Mouse (Mus musculus) hindbrain, postnatal 0 days (tissue): ENCODE measurements around the gene Pip5k1b. TPM values are rescaled to one million over a fixed set of nuclear protein-coding genes. Genes with fewer than 3 reads are reported as not detected.

Source experiments
- ATAC-seq: fragments of 200-750 bp; cut with Nextera tagmentation; 2 replicates; pipeline ENCODE4 v1.8.0; 2017; ENCODE audit warnings: mild to moderate bottlenecking, moderate TSS enrichment, moderate library complexity
- DNase-seq: peaks from one replicate; pipeline ENCODE4 v3.0.0-alpha.2; 2015; ENCODE audit warnings: low spot score
- H3K27ac ChIP-seq: fragments of 300-500 bp; sonication (generic); 2 replicates; pipeline ENCODE4 v1.5.1; 2014; ENCODE audit warnings: mild to moderate bottlenecking
- H3K27me3 ChIP-seq: fragments of 300-500 bp; sonication (generic); 2 replicates; pipeline ENCODE4 v1.6.1; 2014; ENCODE audit warnings: low read length, mixed read lengths; ENCODE audit not compliant: insufficient read depth
- H3K36me3 ChIP-seq: fragments of 300-500 bp; sonication (generic); 2 replicates; pipeline ENCODE4 v1.6.1; 2014; ENCODE audit warnings: low read length, mixed read lengths; ENCODE audit not compliant: insufficient read depth
- H3K4me1 ChIP-seq: fragments of 300-500 bp; sonication (generic); 2 replicates; pipeline ENCODE4 v1.6.1; 2014; ENCODE audit warnings: antibody characterized with exemption, low read length, mixed read lengths; ENCODE audit not compliant: insufficient read depth
- H3K4me2 ChIP-seq: fragments of 300-500 bp; sonication (generic); 2 replicates; pipeline ENCODE4 v1.6.1; 2014; ENCODE audit warnings: low read depth, mild to moderate bottlenecking, low read length, moderate library complexity, mixed read lengths
- H3K4me3 ChIP-seq: fragments of 300-500 bp; sonication (generic); 2 replicates; pipeline ENCODE4 v1.5.1; 2014; ENCODE audit warnings: low read length
- H3K9ac ChIP-seq: fragments of 300-500 bp; sonication (generic); replicated peaks from 2 replicates; pipeline ENCODE4 v1.6.1; 2014; ENCODE audit warnings: mild to moderate bottlenecking, low read length, moderate library complexity, mixed read lengths
- H3K9me3 ChIP-seq: fragments of 300-500 bp; sonication (generic); 2 replicates; pipeline ENCODE4 v1.6.1; 2016; ENCODE audit warnings: low read length, mixed read lengths
- CTCF ChIP-seq: IDR thresholded peaks from 2 replicates; pipeline ENCODE4 v1.5.1; 2016; ENCODE audit warnings: antibody characterized with exemption, control low read depth, low read depth
- WGBS: fragments of 180-500 bp; shearing (Covaris S2); extraction: QIAGEN DNeasy Blood & Tissue Kit; methylation state at CpG from one replicate; pipeline ENCODE4 v1.1.7; 2014; 5-methylcytosine and 5-hydroxymethylcytosine counted together
- polyA plus RNA-seq: library from polyadenylated mRNA; unstranded; fragments of >200 nt; fragmentation: Nextera tagmentation; extraction: Ambion mirVana; gene quantifications from 2 replicates; pipeline ENCODE4 v1.2.1, GENCODE M21; 2015
- total RNA-seq: library from RNA; depleted of rRNA; stranded (reverse); fragments of >200 nt; gene quantifications from 2 replicates; pipeline ENCODE4 v1.2.3, GENCODE M21; 2014

Pip5k1b gene
- total and polyA plus RNA-seq, 2 experiments from 2014 or later, result 2.0 to 2.2 TPM

DNA sequence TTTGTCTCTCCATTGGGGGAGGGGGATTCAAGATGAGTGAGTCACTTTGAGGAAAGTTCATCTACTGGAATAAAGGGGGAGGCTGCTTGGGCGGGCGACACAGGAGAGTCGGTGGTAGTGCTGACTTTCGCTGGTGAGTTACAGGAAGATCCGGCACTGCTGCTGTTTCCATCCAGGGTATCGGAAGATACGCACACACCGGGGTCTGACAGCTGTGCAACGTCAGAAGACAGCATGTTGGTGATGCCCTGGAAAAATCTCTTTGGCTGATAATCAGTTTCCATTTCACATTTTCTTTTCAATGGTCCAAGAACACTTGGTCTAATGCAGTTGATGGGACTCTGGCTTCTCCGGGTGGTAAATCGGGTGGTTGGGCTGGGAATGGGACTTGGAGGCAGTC, 79.2 kb downstream of the Pip5k1b start:
- Histone ChIP-seq H3K9ac (peak overlapping the region; percentile 92), H3K4me2 (peak overlapping the region; percentile 90), H3K4me1 (peaks cover 6% of the 10 kb centered on the region; the same call in 1 of the 2 replicates), H3K27me3 (no peaks in the 10 kb centered on the region), H3K36me3 (no peaks in the 10 kb centered on the region), H3K27ac (peak overlapping the region; percentile 87), H3K4me3 (peak overlapping the region; percentile 72), H3K9me3 (no peaks in the 10 kb centered on the region)
- ATAC-seq, result no peak
- peak; percentile 38 for DNase-seq
- 2% methylated on average over 11 of the region's 11 CpGs for WGBS
- no peak for TF ChIP-seq CTCF

DNA sequence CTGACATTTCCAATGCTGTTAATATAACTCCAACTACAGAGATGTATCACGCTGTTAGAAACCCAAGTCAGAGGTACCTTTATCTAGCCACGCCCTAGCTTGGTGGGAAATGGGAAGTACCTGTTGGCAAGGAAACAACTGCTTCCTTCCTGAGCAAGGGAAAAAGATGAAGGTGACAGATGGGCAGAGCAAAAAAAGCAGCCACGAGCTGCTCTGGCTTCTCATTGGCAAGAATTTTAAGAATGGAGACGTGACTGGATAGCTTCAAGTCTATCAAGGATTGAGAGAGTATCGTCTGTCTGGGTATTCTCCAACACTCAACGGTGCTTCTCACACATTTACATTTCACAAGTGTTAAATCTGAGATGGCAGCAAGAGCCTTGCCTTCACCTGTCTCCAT, 80.4 kb downstream of the Pip5k1b start:
- ATAC-seq (no peak), DNase-seq (no peak)
- Histone ChIP-seq H3K4me3 (no peak overlapping the region), H3K4me1 (peaks cover 6% of the 10 kb centered on the region; the same call in 1 of the 2 replicates), H3K4me2 (peak overlapping the region; percentile 90), H3K9me3 (no peaks in the 10 kb centered on the region), H3K9ac (no peak overlapping the region), H3K36me3 (no peaks in the 10 kb centered on the region), H3K27me3 (no peaks in the 10 kb centered on the region), H3K27ac (no peak overlapping the region)
- 77% methylated on average over 6 of the region's 6 CpGs for WGBS
- no peak for TF ChIP-seq CTCF

DNA sequence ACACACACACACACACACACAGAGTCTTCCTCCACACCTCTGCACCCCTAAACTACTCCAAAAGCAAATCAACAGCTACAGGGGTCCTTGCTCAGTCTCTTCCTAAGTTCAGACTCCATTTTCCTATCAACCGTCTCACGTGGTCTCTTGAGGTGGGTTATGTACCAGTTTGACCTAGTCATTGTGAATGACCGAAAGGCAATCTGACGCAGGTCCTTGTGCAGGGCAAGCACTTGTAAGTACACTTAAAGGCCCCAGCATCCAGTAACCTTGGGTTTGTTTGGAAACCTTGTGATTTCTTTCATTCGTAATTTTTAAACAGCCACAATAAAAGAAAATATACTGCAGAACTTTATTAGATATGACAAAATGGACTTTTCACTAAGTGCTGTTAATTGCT, 83.2 kb downstream of the Pip5k1b start:
- no peaks in the 10 kb centered on the region for H3K27me3 ChIP-seq
- no peak for DNase-seq
- H3K27ac ChIP-seq, result no peak overlapping the region
- 89% methylated on average over 5 of the region's 5 CpGs for WGBS
- TF ChIP-seq CTCF, result no peak
- H3K36me3 ChIP-seq, result no peaks in the 10 kb centered on the region
- no peak overlapping the region for H3K4me2 ChIP-seq
- no peak for ATAC-seq
- no peak overlapping the region for H3K9ac ChIP-seq
- H3K9me3 ChIP-seq, result no peaks in the 10 kb centered on the region
- peaks cover 6% of the 10 kb centered on the region; the same call in 1 of the 2 replicates for H3K4me1 ChIP-seq
- H3K4me3 ChIP-seq, result no peak overlapping the region

DNA sequence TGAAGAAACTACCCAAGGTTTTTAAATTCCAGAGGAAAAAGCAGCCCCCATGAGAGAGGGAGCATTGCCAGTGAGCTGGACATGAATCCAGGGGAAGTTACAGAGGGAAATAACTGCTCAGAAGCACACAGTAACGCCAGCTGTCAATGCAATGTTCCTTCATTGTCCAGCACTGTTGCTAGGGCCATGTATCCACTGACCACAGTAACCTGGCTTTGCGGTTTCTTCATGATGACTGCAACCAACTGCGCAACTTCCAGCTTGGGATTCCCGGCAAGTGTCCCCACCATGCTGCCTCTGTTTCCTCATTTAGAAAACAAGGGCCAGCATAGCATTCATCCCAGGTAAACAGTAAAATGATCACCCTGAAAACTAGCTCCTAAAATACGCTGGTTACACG, 84.1 kb downstream of the Pip5k1b start:
- Histone ChIP-seq H3K36me3 (no peaks in the 10 kb centered on the region), H3K27me3 (no peaks in the 10 kb centered on the region), H3K27ac (no peak overlapping the region), H3K9ac (no peak overlapping the region), H3K4me2 (no peak overlapping the region), H3K9me3 (no peaks in the 10 kb centered on the region), H3K4me1 (peaks cover 6% of the 10 kb centered on the region; the same call in 1 of the 2 replicates), H3K4me3 (no peak overlapping the region)
- no peak for ATAC-seq
- WGBS, result 93% methylated on average over 6 of the region's 6 CpGs
- DNase-seq, result no peak
- TF ChIP-seq CTCF, result no peak

DNA sequence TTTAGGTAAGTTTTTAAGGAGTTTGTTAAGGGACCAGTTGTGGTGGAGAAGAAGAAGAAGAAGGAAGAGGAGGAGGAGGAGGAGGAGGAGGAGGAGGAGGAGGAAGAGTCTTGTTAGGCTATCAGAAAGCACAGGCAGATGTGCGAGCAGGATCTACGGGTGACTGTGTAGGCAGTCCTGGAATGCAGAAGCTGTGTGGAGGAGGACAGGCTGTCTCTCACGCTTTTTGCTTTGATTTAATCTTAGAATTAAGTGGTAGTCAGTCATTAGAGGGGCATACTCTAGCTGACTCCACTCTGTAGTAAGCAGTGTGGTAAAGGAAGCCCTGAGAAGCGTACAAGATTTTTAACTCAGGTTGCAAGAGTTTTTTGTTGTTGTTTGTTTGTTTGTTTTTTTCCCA, 86.5 kb downstream of the Pip5k1b start:
- Histone ChIP-seq H3K4me1 (no peaks in the 10 kb centered on the region), H3K9me3 (no peaks in the 10 kb centered on the region), H3K9ac (no peak overlapping the region), H3K36me3 (no peaks in the 10 kb centered on the region), H3K27me3 (no peaks in the 10 kb centered on the region), H3K4me2 (no peak overlapping the region), H3K27ac (no peak overlapping the region), H3K4me3 (no peak overlapping the region)
- 57% methylated on average over 4 of the region's 4 CpGs for WGBS
- ATAC-seq (no peak), DNase-seq (no peak)
- TF ChIP-seq CTCF, result no peak

DNA sequence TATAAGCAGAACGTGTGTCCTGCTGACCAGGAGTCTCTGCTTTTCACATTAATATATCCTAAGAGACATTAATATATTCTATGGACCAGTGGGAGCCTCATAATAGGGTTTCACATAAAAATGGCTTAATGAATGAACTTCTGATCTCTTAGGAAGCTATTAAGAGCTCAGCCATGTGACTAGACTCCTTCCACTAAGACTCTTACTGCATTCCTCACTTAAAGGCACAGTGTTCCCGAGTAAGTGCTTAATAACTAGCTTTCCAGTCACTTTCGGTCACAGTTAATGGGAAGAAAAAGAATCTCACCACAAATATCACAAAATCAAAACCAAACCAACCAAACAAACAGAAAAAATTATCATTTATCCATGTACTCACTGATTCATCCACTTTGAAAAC, 87.1 kb downstream of the Pip5k1b start:
- Histone ChIP-seq H3K27ac (no peak overlapping the region), H3K36me3 (no peaks in the 10 kb centered on the region), H3K4me3 (no peak overlapping the region), H3K4me1 (no peaks in the 10 kb centered on the region), H3K9me3 (no peaks in the 10 kb centered on the region), H3K27me3 (no peaks in the 10 kb centered on the region), H3K4me2 (no peak overlapping the region), H3K9ac (no peak overlapping the region)
- 78% methylated on average over 3 of the region's 3 CpGs for WGBS
- no peak for ATAC-seq
- DNase-seq, result no peak
- TF ChIP-seq CTCF, result no peak

DNA sequence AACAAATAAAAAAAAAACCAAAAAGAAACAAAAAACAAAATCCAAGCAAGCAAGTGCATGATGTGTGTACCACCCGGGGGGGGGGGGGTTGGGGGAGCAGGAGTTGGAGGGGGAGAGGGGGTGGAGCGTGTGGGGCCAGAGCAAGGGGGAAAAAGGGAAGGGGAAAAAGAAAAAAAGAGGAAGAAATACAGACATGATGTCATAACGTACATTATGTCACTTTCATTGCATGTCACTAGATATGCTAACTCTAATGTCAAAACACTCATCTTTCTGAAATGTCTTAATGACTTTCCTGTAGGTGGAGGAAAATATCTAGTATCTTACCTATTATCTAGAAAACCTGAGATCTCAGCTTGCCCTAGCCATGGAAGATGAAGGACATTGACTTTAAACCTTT, 92.7 kb downstream of the Pip5k1b start:
- Histone ChIP-seq H3K9me3 (no peaks in the 10 kb centered on the region), H3K27me3 (no peaks in the 10 kb centered on the region), H3K4me3 (no peak overlapping the region), H3K4me2 (no peak overlapping the region), H3K27ac (no peak overlapping the region), H3K4me1 (no peaks in the 10 kb centered on the region), H3K36me3 (no peaks in the 10 kb centered on the region), H3K9ac (no peak overlapping the region)
- 82% methylated on average over 3 of the region's 3 CpGs for WGBS
- DNase-seq, result no peak
- no peak for TF ChIP-seq CTCF
- ATAC-seq, result no peak
